ENCODE assay signal across 10 mouse cellular contexts in genomic region chr10:118441898-118442297, GRCm38 (mm10). TPM values are rescaled to one million over a fixed set of nuclear protein-coding genes. Genes with fewer than 3 reads are reported as not detected.
DNase-seq lines count a peak whose midpoint lies in the region; ATAC-seq lines count a peak whose summit lies in the region.
"Had no signal": no experiment of that assay in that cellular context is flagged by ENCODE, and none has a peak within 500 bp of the region (broad histone marks: within the 10 kb centered on the region; RNA-seq: fewer than 3 reads in every experiment).

No protein-coding gene starts in this region.

- WGBS in embryonic facial prominence, embryonic 11.5 days: 74% methylated on average over 3 of the region's 3 CpGs
- 76% methylated on average over 3 of the region's 3 CpGs for WGBS in embryonic facial prominence, embryonic 10.5 days

- no peaks in the 10 kb centered on the region for H3K27me3 ChIP-seq in embryonic facial prominence, embryonic 11.5 days (ENCODE audit: control insufficient read depth, insufficient read depth, low read length)
- no peaks in the 10 kb centered on the region for H3K27me3 ChIP-seq in embryonic facial prominence, embryonic 10.5 days (replicated peaks; ENCODE audit: low read depth, poor library complexity, severe bottlenecking)
- H3K27me3 ChIP-seq: liver, embryonic 15.5 days had no signal

- no peaks in the 10 kb centered on the region for H3K4me1 ChIP-seq in embryonic facial prominence, embryonic 11.5 days (ENCODE audit: control insufficient read depth, insufficient read depth, low read length)
- no peaks in the 10 kb centered on the region for H3K4me1 ChIP-seq in embryonic facial prominence, embryonic 10.5 days
- H3K4me1 ChIP-seq: liver, embryonic 15.5 days had no signal

- no peak overlapping the region for H3K27ac ChIP-seq in embryonic facial prominence, embryonic 11.5 days (replicated peaks; ENCODE audit: low read depth, low read length)
- no peak overlapping the region for H3K27ac ChIP-seq in embryonic facial prominence, embryonic 10.5 days (replicated peaks)
- H3K27ac ChIP-seq: liver, embryonic 15.5 days had no signal

- no peak for ATAC-seq in embryonic facial prominence, embryonic 11.5 days (replicated peaks; ENCODE audit: insufficient number of reproducible peaks, low FRiP score, low TSS enrichment, low read depth)
- ATAC-seq: intestine, embryonic 16.5 days had no signal

- peak; percentile 18 for DNase-seq in embryonic facial prominence, embryonic 11.5 days (ENCODE audit: low spot score)
- DNase-seq in embryonic facial prominence, embryonic 10.5 days (ENCODE audit: low spot score): no peak
- DNase-seq in layer of hippocampus, adult 11-12 months (ENCODE audit: low spot score): peak; percentile 19
- DNase-seq in layer of hippocampus, adult 8-10 months (ENCODE audit: low spot score in 2 of 2): no peak
- peak; percentile 63 for DNase-seq in NIH3T3 (ENCODE audit: low read depth)
- peak; percentile 33 for DNase-seq in lung, postnatal 36 days
- no peak for DNase-seq in urinary bladder, postnatal 25 days (ENCODE audit: low spot score)
- DNase-seq in testis, postnatal 14 days (ENCODE audit: low spot score): no peak

- H3K4me3 ChIP-seq in embryonic facial prominence, embryonic 11.5 days (ENCODE audit: low read depth, low read length): no peak overlapping the region
- H3K4me3 ChIP-seq in embryonic facial prominence, embryonic 10.5 days: no peak overlapping the region
- H3K4me3 ChIP-seq: liver, embryonic 15.5 days had no signal

- no peak overlapping the region for H3K4me2 ChIP-seq in embryonic facial prominence, embryonic 11.5 days (ENCODE audit: low read depth, low read length)
- H3K4me2 ChIP-seq: liver, embryonic 15.5 days had no signal

- H3K9me3 ChIP-seq in embryonic facial prominence, embryonic 11.5 days (replicated peaks; ENCODE audit: control insufficient read depth, low read length): no peaks in the 10 kb centered on the region
- H3K9me3 ChIP-seq in embryonic facial prominence, embryonic 10.5 days: no peaks in the 10 kb centered on the region
- H3K9me3 ChIP-seq: liver, embryonic 15.5 days had no signal

- H3K9ac ChIP-seq in embryonic facial prominence, embryonic 11.5 days (replicated peaks; ENCODE audit: low read length): no peak overlapping the region
- H3K9ac ChIP-seq: liver, embryonic 15.5 days had no signal

- no peaks in the 10 kb centered on the region for H3K36me3 ChIP-seq in embryonic facial prominence, embryonic 11.5 days (replicated peaks; ENCODE audit: control insufficient read depth, insufficient read depth, low read depth, low read length)
- H3K36me3 ChIP-seq in embryonic facial prominence, embryonic 10.5 days (replicated peaks): no peaks in the 10 kb centered on the region
- H3K36me3 ChIP-seq: liver, embryonic 15.5 days had no signal

RNA-seq across cellular contexts. Expression of gene Ifng, which starts 1.1 kb away (rescaled TPM):
- polyA plus RNA-seq in embryonic facial prominence, embryonic 11.5 days (2014; fragmentation: Nextera tagmentation; extraction: Ambion mirVana): not detected in 2 replicates
- polyA plus RNA-seq in embryonic facial prominence, embryonic 10.5 days (2016; fragmentation: Nextera tagmentation; extraction: Ambion mirVana): not detected in 2 replicates
- not detected for total RNA-seq in layer of hippocampus, adult 8-10 months (2022)
- polyA plus RNA-seq: intestine, embryonic 16.5 days; liver, embryonic 15.5 days had no signal

Comparison
In these comparisons a context has a peak if more than half of its experiments do, and no peak if none do; other contexts are left out.
1. DNase-seq: peak in embryonic facial prominence, embryonic 11.5 days (single experiment), layer of hippocampus, adult 11-12 months (single experiment), NIH3T3 (single experiment) and lung, postnatal 36 days (single experiment); none in embryonic facial prominence, embryonic 10.5 days (single experiment), layer of hippocampus, adult 8-10 months (0 of 2), urinary bladder, postnatal 25 days (single experiment) and testis, postnatal 14 days (single experiment).